Mouse (Mus musculus): ENCODE data around the gene Nrip2. TPM values are rescaled to one million over a fixed set of nuclear protein-coding genes. Genes with fewer than 3 reads are reported as not detected.
"Not testable (repeated sequence)": the region's sequence is repeated elsewhere in the genome, so short reads cannot be mapped to it uniquely, and the experiment has no call there.

The Nrip2 gene
- polyA plus RNA-seq, 1 experiment from 2014 or later = 5.3 TPM

GRCm38 (mm10) chr6:128363007-128363825 is 35.9 kb upstream of the Nrip2 start:
- Histone ChIP-seq H3K4me3 (ENCODE audit: low read length) (peak overlapping the region; percentile 96), H3K36me3 (ENCODE audit: control insufficient read depth, insufficient read depth, low read length) (peaks cover 18% of the 10 kb centered on the region), H3K9me3 (ENCODE audit: control insufficient read depth, low read length) (no peaks in the 10 kb centered on the region), H3K27ac (ENCODE audit: low read length) (peak overlapping the region; percentile 96), H3K4me1 (ENCODE audit: control insufficient read depth, insufficient read depth, low read length) (peaks cover 23% of the 10 kb centered on the region), H3K4me2 (ENCODE audit: low read depth, low read length) (peak overlapping the region; percentile 55), H3K9ac (ENCODE audit: low read depth, low read length) (peak overlapping the region; percentile 87), H3K27me3 (replicated peaks; ENCODE audit: control insufficient read depth, insufficient read depth, low read length) (no peaks in the 10 kb centered on the region)
- 1% methylated on average over 38 of the region's 46 CpGs for WGBS
- ATAC-seq = peak; percentile 42; the same call in 1 of the 2 replicates

DNA sequence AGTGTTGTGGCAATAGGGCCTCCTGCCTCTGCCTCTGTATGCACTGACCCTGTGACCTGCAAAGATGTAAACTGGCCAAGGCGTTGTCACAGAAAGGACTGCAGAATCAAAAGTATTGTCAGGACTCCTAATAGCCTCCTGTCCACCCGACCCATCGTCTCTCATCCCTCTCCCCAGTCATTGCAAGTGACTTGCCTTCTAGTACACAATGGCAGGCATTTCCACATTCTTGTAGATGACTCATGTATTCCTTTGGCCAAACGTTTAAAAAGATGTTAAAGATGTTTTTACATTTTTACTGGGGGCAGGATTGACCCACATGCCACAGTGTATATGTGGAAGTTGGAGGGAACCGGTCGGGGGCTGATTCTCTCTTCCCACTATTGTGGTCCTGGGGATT is 34.4 kb upstream of the Nrip2 start:
- Histone ChIP-seq H3K4me3 (ENCODE audit: low read length) (no peak overlapping the region), H3K9me3 (ENCODE audit: control insufficient read depth, low read length) (no peaks in the 10 kb centered on the region), H3K27me3 (replicated peaks; ENCODE audit: control insufficient read depth, insufficient read depth, low read length) (no peaks in the 10 kb centered on the region), H3K36me3 (ENCODE audit: control insufficient read depth, insufficient read depth, low read length) (peaks cover 20% of the 10 kb centered on the region), H3K4me1 (ENCODE audit: control insufficient read depth, insufficient read depth, low read length) (peaks cover 22% of the 10 kb centered on the region), H3K27ac (ENCODE audit: low read length) (no peak overlapping the region), H3K4me2 (ENCODE audit: low read depth, low read length) (no peak overlapping the region), H3K9ac (ENCODE audit: low read depth, low read length) (0 out of 2 replicates have a peak overlapping the region, but pooled peaks have one; percentile 7)
- 72% methylated on average over 6 of the region's 6 CpGs for WGBS
- ATAC-seq = no peak

- H3K9me3 ChIP-seq (ENCODE audit: control insufficient read depth, low read length) = no peaks in the 10 kb centered on the region
- 92% methylated on average over 5 of the region's 5 CpGs for whole genome bisulfite sequencing
Measured at GRCm38 (mm10) chr6:128366466-128366865, 32.6 kb upstream of the Nrip2 start.

DNA sequence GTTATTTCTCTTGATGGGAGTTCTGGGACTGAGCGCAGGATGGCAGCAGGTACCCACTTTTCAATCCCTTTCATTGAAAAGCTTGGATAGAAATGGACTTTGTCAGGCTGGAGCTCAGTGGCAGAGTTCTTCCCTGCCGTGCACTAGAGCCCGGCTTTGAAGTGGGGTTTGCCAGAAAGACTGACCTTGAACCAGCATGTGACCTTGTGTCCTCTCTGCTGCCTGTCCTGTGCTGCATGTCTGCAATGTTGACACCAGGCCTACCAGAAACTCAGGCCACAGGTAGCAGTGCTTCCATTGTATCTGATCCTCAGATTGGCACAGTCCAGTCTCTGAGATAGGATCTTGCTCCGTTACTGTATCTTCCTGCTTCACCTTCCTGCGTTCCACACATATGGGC is 29.1 kb upstream of the Nrip2 start:
- H3K36me3 ChIP-seq (ENCODE audit: control insufficient read depth, insufficient read depth, low read length) = peaks cover 46% of the 10 kb centered on the region
- H3K4me1 ChIP-seq (ENCODE audit: control insufficient read depth, insufficient read depth, low read length) = no peaks in the 10 kb centered on the region
- no peak overlapping the region for H3K4me2 ChIP-seq (ENCODE audit: low read depth, low read length)
- H3K27me3 ChIP-seq (replicated peaks; ENCODE audit: control insufficient read depth, insufficient read depth, low read length) = no peaks in the 10 kb centered on the region
- 91% methylated on average over 5 of the region's 5 CpGs for WGBS
- no peak overlapping the region for H3K27ac ChIP-seq (ENCODE audit: low read length)
- no peak overlapping the region for H3K9ac ChIP-seq (ENCODE audit: low read depth, low read length)
- H3K9me3 ChIP-seq (ENCODE audit: control insufficient read depth, low read length) = no peaks in the 10 kb centered on the region
- no peak for ATAC-seq
- no peak overlapping the region for H3K4me3 ChIP-seq (ENCODE audit: low read length)

More at GRCm38 (mm10) chr6:128366466-128366865, 32.6 kb upstream of the Nrip2 start:
- no peaks in the 10 kb centered on the region for H3K27me3 ChIP-seq (replicated peaks; ENCODE audit: control insufficient read depth, insufficient read depth, low read length)
- H3K9ac ChIP-seq (ENCODE audit: low read depth, low read length) = no peak overlapping the region
- H3K27ac ChIP-seq (ENCODE audit: low read length) = no peak overlapping the region
- peaks cover 27% of the 10 kb centered on the region for H3K36me3 ChIP-seq (ENCODE audit: control insufficient read depth, insufficient read depth, low read length)
- H3K4me3 ChIP-seq (ENCODE audit: low read length) = no peak overlapping the region
- H3K4me1 ChIP-seq (ENCODE audit: control insufficient read depth, insufficient read depth, low read length) = peaks cover 13% of the 10 kb centered on the region
- ATAC-seq = no peak
- no peak overlapping the region for H3K4me2 ChIP-seq (ENCODE audit: low read depth, low read length)

DNA sequence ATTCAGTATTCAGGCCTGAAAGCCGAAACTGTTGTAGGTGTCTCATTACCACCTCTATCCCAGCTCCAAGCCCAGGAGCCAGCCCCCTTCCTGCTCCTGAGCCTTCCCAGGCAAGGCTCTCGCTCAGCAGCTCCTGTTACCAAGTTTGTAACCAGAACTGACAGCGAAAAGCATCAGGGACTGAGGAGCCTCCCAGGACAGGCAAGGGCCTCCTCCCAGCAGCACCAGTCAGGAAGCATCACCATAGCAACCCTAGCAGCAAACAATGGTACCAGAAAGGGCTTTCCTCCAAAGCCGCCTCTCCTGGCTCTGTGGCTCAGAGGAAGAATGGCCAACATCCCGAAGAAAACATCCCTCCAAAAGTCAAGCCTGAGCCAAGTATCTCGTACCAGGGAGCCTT is 23.9 kb upstream of the Nrip2 start, which contains the start of the genes Tex52 and Gm44596:
Gene Tex52 (plus strand): TSS at position 265 of the 400 bp plus-strand sequence.
Gene Gm44596 (plus strand): TSS at position 312 of the 400 bp plus-strand sequence.
- ATAC-seq = 0 out of 2 replicates have a peak, but pooled peaks have one; percentile 45
- Histone ChIP-seq H3K4me3 (ENCODE audit: low read length) (no peak within 1 kb of the TSS), H3K27ac (ENCODE audit: low read length) (no peak within 1 kb of the TSS), H3K4me2 (ENCODE audit: low read depth, low read length) (no peak within 1 kb of the TSS), H3K27me3 (replicated peaks; ENCODE audit: control insufficient read depth, insufficient read depth, low read length) (no peaks in the 10 kb centered on the region), H3K9ac (ENCODE audit: low read depth, low read length) (no peak within 1 kb of the TSS), H3K36me3 (ENCODE audit: control insufficient read depth, insufficient read depth, low read length) (peaks cover 27% of the 10 kb centered on the region), H3K9me3 (ENCODE audit: control insufficient read depth, low read length) (no peaks in the 10 kb centered on the region), H3K4me1 (ENCODE audit: control insufficient read depth, insufficient read depth, low read length) (no peaks in the 10 kb centered on the region)
- 43% methylated on average over 6 of the region's 6 CpGs for WGBS

GRCm38 (mm10) chr6:128376371-128377085 is 22.6 kb upstream of the Nrip2 start:
- Histone ChIP-seq H3K4me1 (ENCODE audit: control insufficient read depth, insufficient read depth, low read length) (no peaks in the 10 kb centered on the region), H3K9ac (ENCODE audit: low read depth, low read length) (no peak overlapping the region), H3K9me3 (ENCODE audit: control insufficient read depth, low read length) (no peaks in the 10 kb centered on the region), H3K4me2 (ENCODE audit: low read depth, low read length) (no peak overlapping the region), H3K27me3 (replicated peaks; ENCODE audit: control insufficient read depth, insufficient read depth, low read length) (no peaks in the 10 kb centered on the region), H3K4me3 (ENCODE audit: low read length) (no peak overlapping the region), H3K27ac (ENCODE audit: low read length) (no peak overlapping the region), H3K36me3 (ENCODE audit: control insufficient read depth, insufficient read depth, low read length) (peaks cover 19% of the 10 kb centered on the region)
- WGBS = 89% methylated on average over 17 of the region's 17 CpGs
- no peak for ATAC-seq

- no peak for ATAC-seq
- no peak overlapping the region for H3K27ac ChIP-seq (ENCODE audit: low read length)
- no peaks in the 10 kb centered on the region for H3K4me1 ChIP-seq (ENCODE audit: control insufficient read depth, insufficient read depth, low read length)
- no peaks in the 10 kb centered on the region; the same call in 1 of the 2 replicates for H3K36me3 ChIP-seq (ENCODE audit: control insufficient read depth, insufficient read depth, low read length)
- no peaks in the 10 kb centered on the region for H3K9me3 ChIP-seq (ENCODE audit: control insufficient read depth, low read length)
- H3K4me3 ChIP-seq (ENCODE audit: low read length) = no peak overlapping the region
- no peak overlapping the region for H3K4me2 ChIP-seq (ENCODE audit: low read depth, low read length)
- H3K9ac ChIP-seq (ENCODE audit: low read depth, low read length) = no peak overlapping the region
- H3K27me3 ChIP-seq (replicated peaks; ENCODE audit: control insufficient read depth, insufficient read depth, low read length) = no peaks in the 10 kb centered on the region
- 83% methylated on average over 16 of the region's 16 CpGs for WGBS
Measured at GRCm38 (mm10) chr6:128379636-128380035, 19.5 kb upstream of the Nrip2 start.

GRCm38 (mm10) chr6:128380594-128381167 is 18.4 kb upstream of the Nrip2 start:
- H3K27ac ChIP-seq (ENCODE audit: low read length); H3K9me3 ChIP-seq (ENCODE audit: control insufficient read depth, low read length); H3K27me3 ChIP-seq (replicated peaks; ENCODE audit: control insufficient read depth, insufficient read depth, low read length); H3K36me3 ChIP-seq (ENCODE audit: control insufficient read depth, insufficient read depth, low read length); ATAC-seq; H3K9ac ChIP-seq (ENCODE audit: low read depth, low read length); H3K4me2 ChIP-seq (ENCODE audit: low read depth, low read length); H3K4me3 ChIP-seq (ENCODE audit: low read length); H3K4me1 ChIP-seq (ENCODE audit: control insufficient read depth, insufficient read depth, low read length): not testable (repeated sequence)
- 69% methylated on average over 1 of the region's 1 CpGs for WGBS

GRCm38 (mm10) chr6:128381254-128381653 is 17.8 kb upstream of the Nrip2 start:
- Histone ChIP-seq H3K27ac (ENCODE audit: low read length) (no peak overlapping the region), H3K4me3 (ENCODE audit: low read length) (no peak overlapping the region), H3K36me3 (ENCODE audit: control insufficient read depth, insufficient read depth, low read length) (no peaks in the 10 kb centered on the region), H3K27me3 (replicated peaks; ENCODE audit: control insufficient read depth, insufficient read depth, low read length) (no peaks in the 10 kb centered on the region), H3K9me3 (ENCODE audit: control insufficient read depth, low read length) (no peaks in the 10 kb centered on the region), H3K4me2 (ENCODE audit: low read depth, low read length) (no peak overlapping the region), H3K4me1 (ENCODE audit: control insufficient read depth, insufficient read depth, low read length) (no peaks in the 10 kb centered on the region), H3K9ac (ENCODE audit: low read depth, low read length) (no peak overlapping the region)
- no peak for ATAC-seq
- WGBS = 65% methylated on average over 3 of the region's 3 CpGs
